Mouse (Mus musculus): ENCODE results near the gene Gfod1. TPM values are rescaled to one million over a fixed set of nuclear protein-coding genes. Genes with fewer than 3 reads are reported as not detected.

Gene Gfod1
- polyA plus RNA-seq (2015; fragmentation: Nextera tagmentation; extraction: Ambion mirVana): 0.86 and 0.98 TPM in 2 replicates

DNA sequence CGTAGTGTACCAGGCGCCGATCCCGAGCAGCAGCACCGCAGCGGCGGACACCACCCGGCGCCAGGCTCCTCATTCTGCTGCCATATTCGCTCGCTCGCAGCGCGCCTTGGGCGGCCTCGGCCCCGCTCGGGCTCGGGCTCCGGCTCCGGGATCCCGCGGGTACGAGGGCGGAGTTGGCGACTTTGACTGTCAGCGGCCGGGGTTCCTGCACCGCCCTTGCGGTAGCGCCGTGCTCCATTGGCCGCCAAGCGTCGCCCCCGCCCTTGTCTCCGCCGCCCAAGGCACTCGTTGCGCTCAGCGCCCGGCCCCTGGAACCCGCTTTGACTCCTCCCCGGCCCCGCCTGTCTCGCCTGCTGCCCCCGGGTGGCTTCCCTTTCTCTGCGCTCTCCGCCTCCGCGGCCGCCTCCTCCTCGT is at the start of gene Gfod1:
Gfod1 (minus strand) TSS at position 155 of the 414 bp plus-strand sequence.

DNA sequence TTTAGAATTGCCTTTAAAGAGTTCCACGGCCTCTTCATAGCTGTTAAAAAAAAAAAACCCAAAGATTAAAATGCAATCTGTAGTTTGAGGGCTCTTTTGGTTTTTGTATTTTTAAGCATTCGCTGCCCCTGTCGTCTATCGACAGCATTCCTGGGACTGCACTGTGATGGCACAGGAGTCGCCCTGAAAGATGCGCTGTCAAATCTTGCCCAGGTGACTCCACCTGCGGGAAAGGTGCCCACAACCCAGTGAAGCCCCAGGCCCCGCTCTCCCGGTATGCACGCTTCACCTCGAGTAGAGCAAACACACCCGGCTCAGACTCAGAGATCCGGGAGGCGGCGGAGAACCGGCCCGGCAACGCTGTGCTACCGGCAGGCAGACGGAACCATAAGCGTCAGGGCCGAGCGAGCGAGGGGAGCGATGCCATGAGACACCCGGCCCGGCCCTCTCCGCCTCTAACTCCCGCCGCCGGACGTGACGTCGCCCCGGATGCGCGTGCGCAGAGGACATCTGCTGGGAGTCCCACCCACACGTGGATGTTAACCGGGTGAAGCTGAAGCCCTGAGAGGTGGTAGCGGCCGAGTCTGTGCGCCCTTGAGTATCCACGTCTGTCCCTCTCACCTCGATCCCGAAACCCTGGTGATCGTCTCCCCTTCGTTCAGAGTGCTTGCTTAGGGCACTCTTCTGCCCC is 132.8 kb downstream of the Gfod1 start, which contains the start of gene Tbc1d7:
Tbc1d7 (minus strand) TSS at position 482 of the 691 bp plus-strand sequence.

Other genes starting within 250 kb of the Gfod1 start
- gene Tbc1d7, start 132.7 kb downstream of the Gfod1 start, polyA plus RNA-seq (2015; fragmentation: Nextera tagmentation; extraction: Ambion mirVana): 31.8 and 38.9 TPM in 2 replicates
- 15.5 and 30.7 TPM in 2 replicates for gene Sirt5, start 61.3 kb upstream of the Gfod1 start, polyA plus RNA-seq (2015; fragmentation: Nextera tagmentation; extraction: Ambion mirVana)
- 175 and 220 TPM in 2 replicates for gene Nol7, start 94.2 kb upstream of the Gfod1 start, polyA plus RNA-seq (2015; fragmentation: Nextera tagmentation; extraction: Ambion mirVana)
- 7.3 and 9.2 TPM in 2 replicates for gene Ranbp9, start 177.1 kb upstream of the Gfod1 start, polyA plus RNA-seq (2015; fragmentation: Nextera tagmentation; extraction: Ambion mirVana)